In genomic region chr14:71095661-71096422, GRCm38 (mm10) we compare ENCODE assay signal across 15 mouse cellular contexts.
"Had no signal": no experiment of that assay in that cellular context is flagged by ENCODE, and none has a peak within 500 bp of the region (broad histone marks: within the 10 kb centered on the region; RNA-seq: fewer than 3 reads in every experiment).

No protein-coding gene starts in this region.

- H3K9me3 ChIP-seq: limb, embryonic 13.5 days; midbrain, embryonic 12.5 days; neural tube, embryonic 13.5 days had no signal

- H3K27me3 ChIP-seq: limb, embryonic 13.5 days; midbrain, embryonic 12.5 days; neural tube, embryonic 13.5 days had no signal

- DNase-seq: kidney, postnatal 10 days; kidney, postnatal 4 days; lung, adult 18-20 months; lung, postnatal 14 days; retina, postnatal 1 day; right cerebral cortex, postnatal 4 days; spleen, adult 18-20 months; thymus, adult 18-20 months; thymus, postnatal 14 days had no signal

- H3K9ac ChIP-seq: limb, embryonic 13.5 days; liver, embryonic 14.5 days; midbrain, embryonic 12.5 days; neural tube, embryonic 13.5 days had no signal

- H3K4me3 ChIP-seq: layer of hippocampus, adult 2 months; limb, embryonic 13.5 days; midbrain, embryonic 12.5 days; neural tube, embryonic 13.5 days had no signal

- H3K4me1 ChIP-seq: midbrain, embryonic 12.5 days; neural tube, embryonic 13.5 days had no signal

- H3K27ac ChIP-seq: layer of hippocampus, adult 2 months; limb, embryonic 13.5 days; liver, embryonic 14.5 days; midbrain, embryonic 12.5 days; neural tube, embryonic 13.5 days had no signal

- H3K36me3 ChIP-seq: limb, embryonic 13.5 days; midbrain, embryonic 12.5 days; neural tube, embryonic 13.5 days had no signal

- H3K4me2 ChIP-seq: limb, embryonic 13.5 days; midbrain, embryonic 12.5 days; neural tube, embryonic 13.5 days had no signal

- ATAC-seq: midbrain, embryonic 16.5 days had no signal
